Mouse (Mus musculus): ENCODE results near the gene Psmb9. TPM values are rescaled to one million over a fixed set of nuclear protein-coding genes. Genes with fewer than 3 reads are reported as not detected.

Psmb9 gene
- polyA plus RNA-seq, 1 experiment from 2014 or later = 10.8 TPM

- WGBS = 20% methylated on average over 7 of the region's 7 CpGs
- ATAC-seq (ENCODE audit: borderline replicate concordance, extremely low read depth, low FRiP score, low TSS enrichment) = peak; percentile 72; the same call in 1 of the 2 replicates
- H3K4me3 ChIP-seq = no peak within 1 kb of the TSS
Measured at GRCm38 (mm10) chr17:34143033-34143432, 44.5 kb downstream of the Psmb9 start, which contains the start of gene H2-DMb2. Gene H2-DMb2 (plus strand): TSS chr17:34143307.

GRCm38 (mm10) chr17:34142456-34143010 is 45.0 kb downstream of the Psmb9 start:
- Histone ChIP-seq H3K9ac (no peak overlapping the region), H3K4me2 (peak overlapping the region; percentile 18; the same call in 1 of the 2 replicates), H3K4me1 (peaks cover 19% of the 10 kb centered on the region), H3K4me3 (no peak overlapping the region), H3K36me3 (no peaks in the 10 kb centered on the region), H3K27me3 (peaks cover 38% of the 10 kb centered on the region), H3K27ac (peak overlapping the region; percentile 56), H3K9me3 (no peaks in the 10 kb centered on the region)
- WGBS = 51% methylated on average over 7 of the region's 7 CpGs
- peak; percentile 28; the same call in 1 of the 2 replicates for ATAC-seq (ENCODE audit: borderline replicate concordance, extremely low read depth, low FRiP score, low TSS enrichment)

More at GRCm38 (mm10) chr17:34143033-34143432, 44.5 kb downstream of the Psmb9 start, which contains the start of gene H2-DMb2:
- Histone ChIP-seq H3K27me3 (peaks cover 33% of the 10 kb centered on the region), H3K9ac (no peak within 1 kb of the TSS), H3K4me1 (peaks cover 19% of the 10 kb centered on the region), H3K9me3 (no peaks in the 10 kb centered on the region), H3K27ac (peak within 1 kb of the TSS; percentile 56), H3K4me2 (peak within 1 kb of the TSS; percentile 18; the same call in 1 of the 2 replicates), H3K36me3 (no peaks in the 10 kb centered on the region)

- Histone ChIP-seq H3K27ac (no peak overlapping the region), H3K9ac (no peak overlapping the region), H3K4me2 (no peak overlapping the region), H3K4me1 (peaks cover 19% of the 10 kb centered on the region), H3K36me3 (no peaks in the 10 kb centered on the region), H3K27me3 (peaks cover 46% of the 10 kb centered on the region), H3K9me3 (no peaks in the 10 kb centered on the region), H3K4me3 (no peak overlapping the region)
- ATAC-seq (ENCODE audit: borderline replicate concordance, extremely low read depth, low FRiP score, low TSS enrichment) = no peak
- WGBS = 63% methylated on average over 4 of the region's 4 CpGs
Measured at GRCm38 (mm10) chr17:34141448-34141847, 46.1 kb downstream of the Psmb9 start.

GRCm38 (mm10) chr17:34140240-34140639 is 47.3 kb downstream of the Psmb9 start:
- H3K27ac ChIP-seq = no peak overlapping the region
- no peak for ATAC-seq (ENCODE audit: borderline replicate concordance, extremely low read depth, low FRiP score, low TSS enrichment)
- H3K4me3 ChIP-seq = no peak overlapping the region
- WGBS = 5% methylated on average over 5 of the region's 5 CpGs
- H3K4me2 ChIP-seq = peak overlapping the region; percentile 55
- peaks cover 48% of the 10 kb centered on the region for H3K27me3 ChIP-seq
- no peak overlapping the region for H3K9ac ChIP-seq
- H3K4me1 ChIP-seq = peaks cover 27% of the 10 kb centered on the region
- H3K36me3 ChIP-seq = no peaks in the 10 kb centered on the region
- H3K9me3 ChIP-seq = no peaks in the 10 kb centered on the region

- H3K27me3 ChIP-seq = peaks cover 48% of the 10 kb centered on the region
- no peak for ATAC-seq (ENCODE audit: borderline replicate concordance, extremely low read depth, low FRiP score, low TSS enrichment)
- H3K36me3 ChIP-seq = no peaks in the 10 kb centered on the region
- peaks cover 27% of the 10 kb centered on the region for H3K4me1 ChIP-seq
- 0 out of 2 replicates have a peak overlapping the region, but pooled peaks have one; percentile 25 for H3K9ac ChIP-seq
- no peak overlapping the region for H3K27ac ChIP-seq
- 4% methylated on average over 16 of the region's 16 CpGs for WGBS
- H3K4me2 ChIP-seq = peak overlapping the region; percentile 55
- H3K4me3 ChIP-seq = peak overlapping the region; percentile 22
- H3K9me3 ChIP-seq = no peaks in the 10 kb centered on the region
Measured at GRCm38 (mm10) chr17:34139416-34139815, 48.1 kb downstream of the Psmb9 start.

GRCm38 (mm10) chr17:34138655-34139054 is 48.9 kb downstream of the Psmb9 start:
- WGBS = 76% methylated on average over 7 of the region's 7 CpGs
- Histone ChIP-seq H3K9ac (no peak overlapping the region), H3K9me3 (no peaks in the 10 kb centered on the region), H3K4me1 (peaks cover 27% of the 10 kb centered on the region), H3K27me3 (peaks cover 48% of the 10 kb centered on the region), H3K4me2 (no peak overlapping the region), H3K4me3 (no peak overlapping the region), H3K27ac (no peak overlapping the region), H3K36me3 (no peaks in the 10 kb centered on the region)
- ATAC-seq (ENCODE audit: borderline replicate concordance, extremely low read depth, low FRiP score, low TSS enrichment) = no peak

- H3K4me1 ChIP-seq = peaks cover 23% of the 10 kb centered on the region
- H3K27ac ChIP-seq = no peak overlapping the region
- no peak for ATAC-seq (ENCODE audit: borderline replicate concordance, extremely low read depth, low FRiP score, low TSS enrichment)
- H3K36me3 ChIP-seq = no peaks in the 10 kb centered on the region
- H3K27me3 ChIP-seq = peaks cover 48% of the 10 kb centered on the region
- no peaks in the 10 kb centered on the region for H3K9me3 ChIP-seq
- H3K4me3 ChIP-seq = no peak overlapping the region
- WGBS = 59% methylated on average over 7 of the region's 7 CpGs
- H3K9ac ChIP-seq = no peak overlapping the region
- H3K4me2 ChIP-seq = no peak overlapping the region
Measured at GRCm38 (mm10) chr17:34137601-34138000, 50.0 kb downstream of the Psmb9 start.

GRCm38 (mm10) chr17:34135297-34136224 is 52.0 kb downstream of the Psmb9 start:
- peak; percentile 97 for ATAC-seq (ENCODE audit: borderline replicate concordance, extremely low read depth, low FRiP score, low TSS enrichment)
- Histone ChIP-seq H3K4me2 (peak overlapping the region; percentile 77), H3K27me3 (peaks cover 38% of the 10 kb centered on the region), H3K36me3 (no peaks in the 10 kb centered on the region), H3K4me3 (peak overlapping the region; percentile 38), H3K9me3 (no peaks in the 10 kb centered on the region), H3K9ac (no peak overlapping the region), H3K27ac (no peak overlapping the region), H3K4me1 (peaks cover 22% of the 10 kb centered on the region)
- WGBS = 6% methylated on average over 31 of the region's 31 CpGs

- WGBS = 72% methylated on average over 3 of the region's 3 CpGs
- peaks cover 16% of the 10 kb centered on the region for H3K4me1 ChIP-seq
- no peaks in the 10 kb centered on the region for H3K36me3 ChIP-seq
- no peak overlapping the region for H3K9ac ChIP-seq
- no peak overlapping the region for H3K4me3 ChIP-seq
- no peak overlapping the region for H3K4me2 ChIP-seq
- peaks cover 28% of the 10 kb centered on the region for H3K27me3 ChIP-seq
- H3K27ac ChIP-seq = no peak overlapping the region
- no peaks in the 10 kb centered on the region for H3K9me3 ChIP-seq
- ATAC-seq (ENCODE audit: borderline replicate concordance, extremely low read depth, low FRiP score, low TSS enrichment) = no peak
Measured at GRCm38 (mm10) chr17:34134451-34134850, 53.1 kb downstream of the Psmb9 start.

- Histone ChIP-seq H3K27me3 (peaks cover 17% of the 10 kb centered on the region), H3K9me3 (no peaks in the 10 kb centered on the region), H3K27ac (no peak overlapping the region), H3K9ac (no peak overlapping the region), H3K4me2 (no peak overlapping the region), H3K4me3 (no peak overlapping the region), H3K36me3 (no peaks in the 10 kb centered on the region), H3K4me1 (peaks cover 22% of the 10 kb centered on the region)
- no peak for ATAC-seq (ENCODE audit: borderline replicate concordance, extremely low read depth, low FRiP score, low TSS enrichment)
- WGBS = 77% methylated on average over 11 of the region's 11 CpGs
Measured at GRCm38 (mm10) chr17:34133289-34133688, 54.3 kb downstream of the Psmb9 start.

Data from lung, embryonic 15.5 days (tissue).